Mouse (Mus musculus) olfactory bulb, adult 2 months (tissue): ENCODE measurements around the gene Pon3. TPM values are rescaled to one million over a fixed set of nuclear protein-coding genes. Genes with fewer than 3 reads are reported as not detected.
A peak's percentile ranks its signal among the peaks of the same experiment; 100 is the strongest.

Experiments
- H3K27ac ChIP-seq: fragments of 200-500 bp; 2 replicates; pipeline ENCODE4 v1.5.1; 2012; ENCODE audit warnings: low read depth, low read length; ENCODE audit not compliant: insufficient read depth
- H3K4me1 ChIP-seq: fragments of 200-500 bp; 2 replicates; pipeline ENCODE4 v1.6.1; 2012; ENCODE audit warnings: low read length; ENCODE audit not compliant: control insufficient read depth, insufficient read depth
- H3K4me3 ChIP-seq: fragments of 200-500 bp; 2 replicates; pipeline ENCODE4 v1.5.1; 2012; ENCODE audit warnings: mild to moderate bottlenecking, low read depth, low read length, moderate library complexity; ENCODE audit not compliant: insufficient read depth
- CTCF ChIP-seq: fragments of 200-500 bp; IDR thresholded peaks from 2 replicates; pipeline ENCODE4 v1.5.1; 2012; ENCODE audit warnings: low read depth, mild to moderate bottlenecking, low read length, moderate library complexity; ENCODE audit not compliant: insufficient read depth
- POLR2A ChIP-seq: fragments of 200-500 bp; IDR thresholded peaks from 2 replicates; pipeline ENCODE4 v1.6.1; 2012; ENCODE audit warnings: mild to moderate bottlenecking, low read depth, low read length, moderate library complexity; ENCODE audit not compliant: insufficient read depth
- WGBS: fragments of 180-500 bp; shearing (Covaris S2); methylation state at CpG from one replicate; pipeline ENCODE4 v1.1.7; 2018; 5-methylcytosine and 5-hydroxymethylcytosine counted together
- polyA plus RNA-seq: library from polyadenylated mRNA; stranded (reverse); fragments of >200 nt; gene quantifications from 2 replicates; pipeline ENCODE4 v1.2.4, GENCODE M21; 2012; ENCODE audit warnings: low replicate concordance; ENCODE audit not compliant: missing spikeins, insufficient read depth, insufficient read length

Gene Pon3
- polyA plus RNA-seq, 1 experiment = not detected

DNA sequence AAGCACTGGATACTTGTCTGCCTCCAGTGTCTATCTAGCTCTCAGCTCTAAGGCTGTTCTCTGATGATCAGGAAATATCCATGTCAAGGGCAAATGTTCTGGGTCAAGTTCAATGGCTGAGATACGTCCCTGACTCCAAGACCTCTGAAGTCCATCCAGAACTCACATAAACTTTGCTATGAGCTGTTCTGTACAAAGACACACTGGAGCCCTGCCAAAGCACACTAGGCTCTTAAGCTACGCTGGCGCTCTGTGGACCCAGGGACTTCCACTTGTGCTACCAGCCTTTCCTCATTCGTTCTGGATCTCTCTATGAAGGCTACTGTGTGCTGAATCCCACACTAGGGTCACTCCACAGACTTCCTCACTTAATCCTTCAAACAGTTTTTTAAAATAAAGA lies 66.6 kb downstream of the Pon3 start:
- no peak for TF ChIP-seq CTCF
- no peak for TF ChIP-seq POLR2A
- WGBS = 62% methylated on average over 4 of the region's 4 CpGs

GRCm38 (mm10) chr6:5188938-5189337 lies 67.1 kb downstream of the Pon3 start:
- TF ChIP-seq POLR2A (no peak), CTCF (no peak)

More for the DNA sequence above, 66.6 kb downstream of the Pon3 start:
- H3K4me3 ChIP-seq = no peak overlapping the region
- H3K4me1 ChIP-seq = no peaks in the 10 kb centered on the region
- H3K27ac ChIP-seq = no peak overlapping the region

GRCm38 (mm10) chr6:5188036-5188435 lies 68.0 kb downstream of the Pon3 start:
- 90% methylated on average over 5 of the region's 5 CpGs for WGBS
- no peaks in the 10 kb centered on the region for H3K4me1 ChIP-seq
- H3K27ac ChIP-seq = no peak overlapping the region
- no peak overlapping the region for H3K4me3 ChIP-seq
- TF ChIP-seq CTCF (no peak), POLR2A (no peak)

More at GRCm38 (mm10) chr6:5188938-5189337, 67.1 kb downstream of the Pon3 start:
- H3K4me3 ChIP-seq = no peak overlapping the region
- no peaks in the 10 kb centered on the region for H3K4me1 ChIP-seq
- no peak overlapping the region for H3K27ac ChIP-seq
- 83% methylated on average over 6 of the region's 6 CpGs for WGBS

- TF ChIP-seq CTCF = no peak
- no peaks in the 10 kb centered on the region for H3K4me1 ChIP-seq
- WGBS = 81% methylated on average over 6 of the region's 6 CpGs
- no peak overlapping the region for H3K27ac ChIP-seq
- H3K4me3 ChIP-seq = no peak overlapping the region
These were observed 68.5 kb downstream of the Pon3 start for GRCm38 (mm10) chr6:5187586-5187985.

GRCm38 (mm10) chr6:5186229-5186950 lies 69.7 kb downstream of the Pon3 start:
- WGBS = 78% methylated on average over 7 of the region's 7 CpGs
- no peaks in the 10 kb centered on the region for H3K4me1 ChIP-seq

DNA sequence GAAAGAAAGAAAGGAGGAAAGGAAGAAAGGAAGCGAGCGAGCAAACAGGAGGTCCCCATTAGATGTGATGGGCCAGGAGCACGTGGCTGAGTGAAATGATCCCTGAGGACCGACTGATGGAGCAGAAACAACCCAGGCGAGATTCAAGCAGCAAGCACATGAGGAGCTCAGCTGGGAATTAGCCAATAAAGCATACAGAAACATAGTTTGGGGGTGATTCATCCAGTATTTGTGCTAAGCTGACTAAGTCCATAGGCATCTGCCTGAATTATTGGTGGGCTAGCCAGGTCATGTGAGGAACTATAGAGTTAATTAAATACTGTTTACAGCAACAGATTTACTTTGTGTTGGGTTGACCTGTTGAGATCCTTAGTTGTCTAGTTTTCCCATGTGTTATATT lies 75.4 kb downstream of the Pon3 start:
- WGBS = 81% methylated on average over 5 of the region's 5 CpGs
- H3K27ac ChIP-seq = no peak overlapping the region

More at GRCm38 (mm10) chr6:5186229-5186950, 69.7 kb downstream of the Pon3 start:
- no peak overlapping the region for H3K27ac ChIP-seq
- TF ChIP-seq POLR2A (no peak), CTCF (no peak)
- H3K4me3 ChIP-seq = no peak overlapping the region

GRCm38 (mm10) chr6:5179189-5179588 lies 76.9 kb downstream of the Pon3 start:
- Histone ChIP-seq H3K27ac (no peak overlapping the region), H3K4me1 (peaks cover 4% of the 10 kb centered on the region; the same call in 1 of the 2 replicates), H3K4me3 (no peak overlapping the region)
- 94% methylated on average over 6 of the region's 6 CpGs for WGBS
- TF ChIP-seq CTCF = no peak
- no peak for TF ChIP-seq POLR2A

More for the DNA sequence above, 75.4 kb downstream of the Pon3 start:
- TF ChIP-seq CTCF = no peak
- no peak for TF ChIP-seq POLR2A
- Histone ChIP-seq H3K4me1 (peaks cover 4% of the 10 kb centered on the region; the same call in 1 of the 2 replicates), H3K4me3 (no peak overlapping the region)

DNA sequence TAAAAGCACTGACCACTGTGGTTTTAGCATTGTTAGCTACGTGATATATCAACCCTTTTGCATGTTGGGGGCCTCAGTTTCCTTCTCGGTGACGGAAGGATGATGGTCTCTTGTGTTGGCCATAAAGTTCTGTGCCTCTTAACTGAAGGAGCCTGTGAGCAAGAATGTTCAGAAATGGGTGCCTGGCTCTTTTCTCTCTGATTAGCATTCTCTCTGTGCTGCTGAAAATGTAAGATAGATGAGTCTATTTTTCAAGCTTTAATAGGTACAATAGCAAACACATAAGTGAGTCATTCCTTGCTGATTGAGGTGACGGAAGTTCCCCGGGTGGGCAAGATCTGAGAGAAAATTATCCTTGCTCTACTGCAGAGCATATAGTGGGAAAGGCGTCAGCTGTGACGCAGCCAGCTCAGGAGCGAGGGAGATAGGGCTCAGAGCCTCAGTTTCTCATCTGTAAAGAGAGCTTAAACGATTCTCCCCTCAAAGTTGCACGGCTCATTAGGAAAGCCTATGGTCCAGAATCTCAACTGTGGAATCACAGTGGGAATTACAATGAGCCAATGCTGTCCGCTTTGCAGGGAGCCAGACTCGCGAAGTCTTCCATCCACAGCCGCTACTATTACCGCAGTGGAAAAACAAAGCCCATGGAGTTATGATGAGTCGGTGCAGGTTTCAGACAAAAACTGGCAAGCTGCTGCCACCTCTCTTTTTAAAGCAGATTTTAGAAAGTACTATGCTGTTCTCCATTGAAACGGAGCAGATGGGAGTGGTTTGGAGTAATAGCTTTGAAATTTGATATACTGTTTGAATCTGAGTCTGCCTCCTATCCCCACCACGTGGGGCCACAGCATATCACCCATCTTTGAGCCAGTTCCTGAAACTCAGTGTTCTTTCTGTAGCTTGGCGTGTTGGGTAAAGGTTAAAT lies 77.9 kb downstream of the Pon3 start:
- Histone ChIP-seq H3K27ac (no peak overlapping the region), H3K4me3 (peak overlapping the region; percentile 14), H3K4me1 (peaks cover 4% of the 10 kb centered on the region; the same call in 1 of the 2 replicates)
- WGBS = 27% methylated on average over 19 of the region's 19 CpGs
- no peak for TF ChIP-seq CTCF
